Mouse (Mus musculus) R1 (cell line): ENCODE measurements at regions not wholly inside any gene's neighbourhood (a gene's known extent, or its start where the extent isn't known, plus 50 kb on each side); places are given as distances from the start of the nearest gene placed in this dataset.
"Not testable (repeated sequence)": the region's sequence is repeated elsewhere in the genome, so short reads cannot be mapped to it uniquely, and the experiment has no call there.

ENCODE experiments used
- DNase-seq: peaks from one replicate; pipeline ENCODE4 v3.0.0-alpha.2; 2018; ENCODE audit warnings: low read depth, low spot score

DNA sequence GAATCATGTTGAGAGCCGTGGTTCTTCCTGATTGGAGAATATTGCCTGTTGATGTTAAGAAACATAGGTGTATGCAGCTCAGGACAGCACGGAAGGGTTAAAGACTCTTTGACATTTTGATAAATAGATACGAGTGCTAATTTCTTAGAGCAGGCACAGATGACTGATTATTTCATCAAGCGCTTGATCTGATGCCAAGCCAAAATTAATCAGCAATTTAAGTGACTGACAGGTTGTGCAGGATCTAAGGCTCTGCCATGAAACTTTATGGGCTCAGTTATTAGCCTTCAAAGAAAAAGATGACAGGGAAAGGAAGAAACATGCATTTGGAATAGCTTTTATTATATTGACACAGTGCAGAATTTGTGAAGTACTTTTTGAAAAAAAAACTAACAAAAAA is 157.2 kb upstream of the Gje1 start:
- no peak for DNase-seq

DNA sequence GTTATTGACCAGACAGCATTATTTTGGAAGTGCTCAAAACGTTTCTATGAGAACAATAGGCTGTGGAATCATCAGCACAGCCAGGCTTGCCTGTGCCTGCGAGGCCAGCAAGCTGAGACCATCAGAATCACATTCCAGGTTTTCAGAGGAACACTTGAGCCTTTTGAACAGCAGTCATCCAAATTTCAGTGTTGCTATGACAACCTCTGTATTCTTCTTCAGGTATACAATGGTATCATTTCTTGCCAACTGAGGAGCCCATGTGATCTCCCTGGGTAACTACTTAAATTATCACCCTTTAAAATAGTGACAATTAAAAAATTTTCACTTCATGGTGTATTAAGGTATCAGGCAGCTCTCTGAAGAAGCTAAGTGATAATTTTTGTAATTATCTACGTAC is 143.2 kb upstream of the Gje1 start:
- DNase-seq: peak; percentile 28

DNA sequence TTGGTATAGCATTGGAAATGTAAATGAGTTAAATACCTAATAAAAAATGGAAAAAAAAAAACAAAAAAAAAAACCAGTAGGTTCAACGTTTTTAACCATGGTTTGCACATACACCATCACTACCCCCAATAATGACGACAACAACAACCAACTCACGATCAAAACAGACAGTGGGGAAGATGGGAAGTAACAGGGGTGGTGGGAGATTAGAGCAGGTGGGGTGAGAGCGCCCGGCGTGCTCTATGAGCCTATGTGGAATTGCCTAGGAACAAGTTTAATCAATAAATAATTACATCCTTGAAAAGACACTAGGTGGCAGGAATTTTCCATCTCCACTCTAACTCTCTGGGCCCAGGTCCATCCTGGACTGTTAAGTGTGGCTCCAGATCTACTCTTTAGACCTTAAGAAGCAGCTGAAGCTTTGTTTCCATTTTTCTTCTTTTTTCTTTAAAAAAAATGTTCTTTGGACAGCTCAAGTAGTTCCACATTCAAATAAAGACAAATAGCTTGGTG is 142.2 kb upstream of the Gje1 start:
- DNase-seq: no peak

DNA sequence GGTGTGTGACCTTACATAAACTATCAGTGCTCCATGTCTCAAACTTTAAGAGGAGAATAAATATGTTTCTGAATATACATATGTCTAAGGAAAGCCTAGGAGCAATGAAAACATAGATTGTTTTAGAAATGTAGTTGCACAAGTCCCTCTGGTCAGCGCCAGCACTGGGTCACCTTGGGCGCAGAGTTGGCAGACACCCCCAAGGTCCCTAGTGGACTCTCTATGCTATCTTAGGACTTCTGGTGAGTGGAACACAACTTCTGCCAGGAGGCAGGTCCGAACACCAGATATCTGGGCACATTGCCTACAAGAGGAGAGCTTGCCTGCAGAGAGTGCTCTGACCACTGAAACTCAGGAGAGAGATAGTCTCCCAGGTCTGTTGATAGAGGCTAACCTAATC is 128.6 kb upstream of the Gje1 start:
- not testable (repeated sequence) for DNase-seq

DNA sequence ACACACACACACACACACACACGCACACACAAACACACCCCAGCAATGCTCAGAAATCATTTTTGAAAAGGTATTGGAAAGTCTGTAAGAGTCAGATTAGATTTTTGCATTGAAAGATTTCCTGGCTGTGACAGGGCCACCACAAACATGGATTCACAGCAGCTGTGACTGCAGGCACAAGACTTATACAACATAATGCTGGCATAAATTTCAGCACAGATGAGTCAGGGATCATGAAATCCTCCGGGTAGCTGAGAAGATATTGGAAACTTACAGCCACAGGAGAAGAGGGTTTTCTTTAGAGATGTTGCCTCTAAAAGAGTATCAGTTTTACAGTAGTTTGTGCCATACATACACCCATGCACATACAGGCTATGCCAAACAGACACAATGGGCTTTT is 127.0 kb upstream of the Gje1 start:
- DNase-seq: no peak
